Comparison of ENCODE assay signal across 9 mouse cellular contexts in the genomic region with DNA sequence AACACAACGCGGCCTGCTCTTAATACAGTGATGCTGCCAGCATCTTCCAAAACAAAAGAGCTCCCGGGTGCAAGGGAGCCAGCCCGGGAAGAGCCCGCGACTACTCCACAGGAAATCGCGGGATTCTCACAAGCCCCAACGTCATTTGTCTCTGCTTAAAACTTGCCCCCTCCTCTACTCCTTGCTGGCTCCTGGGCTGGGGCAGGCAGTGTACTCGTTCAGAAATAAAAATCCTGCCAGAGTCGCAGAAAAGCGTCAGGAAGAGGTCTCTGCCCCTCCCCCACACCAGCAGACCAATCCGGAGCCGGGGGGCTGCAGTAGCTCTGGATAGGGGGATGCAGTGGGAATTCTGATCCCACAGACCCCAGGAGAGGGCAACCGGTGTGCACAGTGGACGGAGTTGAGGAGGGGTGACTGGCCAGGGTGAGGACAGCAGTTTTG. TPM values are rescaled to one million over a fixed set of nuclear protein-coding genes. Genes with fewer than 3 reads are reported as not detected.
DNase-seq lines count a peak whose midpoint lies in the region; ATAC-seq and TF ChIP-seq lines count a peak whose summit lies in the region.
"Had no signal": no experiment of that assay in that cellular context is flagged by ENCODE, and none has a peak within 500 bp of the region (broad histone marks: within the 10 kb centered on the region; RNA-seq: fewer than 3 reads in every experiment).

No protein-coding gene starts in this region.

- H3K4me2 ChIP-seq in liver, embryonic 12.5 days: peak overlapping the region; percentile 43
- no peak overlapping the region; the same call in 1 of the 2 replicates for H3K4me2 ChIP-seq in liver, postnatal 0 days (ENCODE audit: low read depth, low read length)
- H3K4me2 ChIP-seq in embryonic facial prominence, embryonic 14.5 days (ENCODE audit: low read depth, low read length): peak overlapping the region; percentile 59

- no peaks in the 10 kb centered on the region for H3K36me3 ChIP-seq in liver, embryonic 12.5 days
- no peaks in the 10 kb centered on the region for H3K36me3 ChIP-seq in liver, postnatal 0 days (replicated peaks; ENCODE audit: insufficient read depth, low read length)
- no peaks in the 10 kb centered on the region for H3K36me3 ChIP-seq in embryonic facial prominence, embryonic 14.5 days (ENCODE audit: control insufficient read depth, insufficient read depth, low read length)
- no peaks in the 10 kb centered on the region for H3K36me3 ChIP-seq in limb, embryonic 10.5 days

- peaks cover 24% of the 10 kb centered on the region for H3K4me1 ChIP-seq in liver, embryonic 12.5 days
- 0 out of 2 replicates have a peak, but pooled peaks cover 4% of the 10 kb centered on the region for H3K4me1 ChIP-seq in liver, postnatal 0 days (ENCODE audit: insufficient read depth)
- H3K4me1 ChIP-seq in embryonic facial prominence, embryonic 14.5 days (ENCODE audit: control insufficient read depth, insufficient read depth, low read length): peaks cover 9% of the 10 kb centered on the region
- peaks cover 29% of the 10 kb centered on the region for H3K4me1 ChIP-seq in limb, embryonic 10.5 days

- no peak for DNase-seq in liver, postnatal 0 days
- DNase-seq in embryonic facial prominence, embryonic 14.5 days (ENCODE audit: low spot score): peak; percentile 31
- peak; percentile 76 for DNase-seq in limb, embryonic 10.5 days (ENCODE audit: low spot score)
- peak; percentile 69 for DNase-seq in retina, embryonic 14.5 days (ENCODE audit: low spot score)
- DNase-seq in left cerebral cortex, postnatal 25 days (ENCODE audit: low spot score in 2 of 2): no peak
- DNase-seq in adrenal gland, postnatal 25 days: no peak
- no peak for DNase-seq in layer of hippocampus, adult 18-20 months (ENCODE audit: low spot score in 2 of 2)

- WGBS in liver, embryonic 12.5 days (ENCODE audit: insufficient replicate concordance): 9% methylated on average over 16 of the region's 16 CpGs
- 10% methylated on average over 16 of the region's 16 CpGs for WGBS in liver, postnatal 0 days (ENCODE audit: insufficient replicate concordance)
- 4% methylated on average over 16 of the region's 16 CpGs for WGBS in embryonic facial prominence, embryonic 14.5 days
- 2% methylated on average over 16 of the region's 16 CpGs for WGBS in limb, embryonic 10.5 days

- no peak overlapping the region for H3K27ac ChIP-seq in liver, embryonic 12.5 days
- H3K27ac ChIP-seq in liver, postnatal 0 days (ENCODE audit: low read depth): no peak overlapping the region
- peak overlapping the region; percentile 39; the same call in 1 of the 2 replicates for H3K27ac ChIP-seq in embryonic facial prominence, embryonic 14.5 days (replicated peaks; ENCODE audit: low read depth, low read length)
- peak overlapping the region; percentile 84 for H3K27ac ChIP-seq in limb, embryonic 10.5 days

- TF ChIP-seq CTCF in liver, postnatal 0 days (IDR thresholded peaks at IDR 0.05; ENCODE audit: low read depth): no peak

- intact Hi-C loops in left cerebral cortex, postnatal 25 days (cut with DNase I): no loop called here

- no peak overlapping the region for H3K9ac ChIP-seq in liver, embryonic 12.5 days
- no peak overlapping the region for H3K9ac ChIP-seq in liver, postnatal 0 days (replicated peaks)
- peak overlapping the region; percentile 62 for H3K9ac ChIP-seq in embryonic facial prominence, embryonic 14.5 days (ENCODE audit: low read depth, low read length)

- H3K27me3 ChIP-seq in liver, embryonic 12.5 days (replicated peaks): peaks cover 67% of the 10 kb centered on the region
- peaks cover 14% of the 10 kb centered on the region for H3K27me3 ChIP-seq in liver, postnatal 0 days (ENCODE audit: insufficient read depth, low read length)
- no peaks in the 10 kb centered on the region for H3K27me3 ChIP-seq in embryonic facial prominence, embryonic 14.5 days (replicated peaks; ENCODE audit: control insufficient read depth, insufficient read depth, low read length)
- H3K27me3 ChIP-seq in limb, embryonic 10.5 days (ENCODE audit: low read depth, poor library complexity, severe bottlenecking): peaks cover 10% of the 10 kb centered on the region; the same call in 1 of the 2 replicates

- no peak for TF ChIP-seq EP300 in liver, postnatal 0 days (IDR thresholded peaks at IDR 0.05; ENCODE audit: low read depth)

- H3K9me3 ChIP-seq in liver, embryonic 12.5 days (replicated peaks): no peaks in the 10 kb centered on the region
- no peaks in the 10 kb centered on the region for H3K9me3 ChIP-seq in liver, postnatal 0 days (ENCODE audit: low read length)
- H3K9me3 ChIP-seq in embryonic facial prominence, embryonic 14.5 days (ENCODE audit: control insufficient read depth, low read length): no peaks in the 10 kb centered on the region
- H3K9me3 ChIP-seq in limb, embryonic 10.5 days (replicated peaks): no peaks in the 10 kb centered on the region

- no peak overlapping the region for H3K4me3 ChIP-seq in liver, embryonic 12.5 days
- H3K4me3 ChIP-seq in liver, postnatal 0 days (ENCODE audit: low read depth, low read length): no peak overlapping the region
- H3K4me3 ChIP-seq in embryonic facial prominence, embryonic 14.5 days (ENCODE audit: low read depth, low read length): peak overlapping the region; percentile 32
- peak overlapping the region; percentile 51 for H3K4me3 ChIP-seq in limb, embryonic 10.5 days

- no peak for ATAC-seq in liver, embryonic 12.5 days
- no peak for ATAC-seq in liver, postnatal 0 days
- no peak for ATAC-seq in embryonic facial prominence, embryonic 14.5 days (ENCODE audit: low read depth)

RNA-seq across cellular contexts. Expression of a gene that starts 50.2 kb away (rescaled TPM):
- 0.07 and 0.28 TPM in 2 replicates for polyA plus RNA-seq in liver, embryonic 12.5 days (2016; fragmentation: Nextera tagmentation; extraction: Ambion mirVana)
- polyA plus RNA-seq in liver, postnatal 0 days (2015; fragmentation: Nextera tagmentation; extraction: Ambion mirVana): 0.02 and 0.07 TPM in 2 replicates
- 4.0 and 5.3 TPM in 2 replicates for polyA plus RNA-seq in embryonic facial prominence, embryonic 14.5 days (2014; fragmentation: Nextera tagmentation; extraction: Ambion mirVana)
- 0.39 and 0.60 TPM in 2 replicates for polyA plus RNA-seq in limb, embryonic 10.5 days (2016; fragmentation: Nextera tagmentation; extraction: Ambion mirVana)
- 100 to 1,000 TPM; 157 to 180 TPM for total RNA-seq in left cerebral cortex, postnatal 25 days (2021)
- 0.12 and 0.57 TPM in 2 replicates for total RNA-seq in adrenal gland, postnatal 25 days (2021)
- total RNA-seq in layer of hippocampus, adult 18-20 months (2021): 100 to 1,000 TPM; 335 to 351 TPM
- total RNA-seq: hematopoietic stem cell, adult 5-6 weeks had no signal

Comparison
In these comparisons a context has a peak if more than half of its experiments do, and no peak if none do; other contexts are left out.
1. H3K27ac ChIP-seq: peak in embryonic facial prominence, embryonic 14.5 days (single experiment) and limb, embryonic 10.5 days (single experiment); none in liver, embryonic 12.5 days (single experiment) and liver, postnatal 0 days (single experiment).
2. H3K4me3 ChIP-seq: peak in embryonic facial prominence, embryonic 14.5 days (single experiment) and limb, embryonic 10.5 days (single experiment); none in liver, embryonic 12.5 days (single experiment) and liver, postnatal 0 days (single experiment).
3. DNase-seq: peak in embryonic facial prominence, embryonic 14.5 days (single experiment), limb, embryonic 10.5 days (single experiment) and retina, embryonic 14.5 days (single experiment); none in liver, postnatal 0 days (single experiment), left cerebral cortex, postnatal 25 days (0 of 2), adrenal gland, postnatal 25 days (single experiment) and layer of hippocampus, adult 18-20 months (0 of 2).